Mouse (Mus musculus) 416B (cell line): Measurements from ENCODE around the gene Elob.

ENCODE experiments used
- DNase-seq: peaks from one replicate; pipeline ENCODE4 v3.0.0; 2011; ENCODE audit warnings: low read depth

The Elob gene

DNA sequence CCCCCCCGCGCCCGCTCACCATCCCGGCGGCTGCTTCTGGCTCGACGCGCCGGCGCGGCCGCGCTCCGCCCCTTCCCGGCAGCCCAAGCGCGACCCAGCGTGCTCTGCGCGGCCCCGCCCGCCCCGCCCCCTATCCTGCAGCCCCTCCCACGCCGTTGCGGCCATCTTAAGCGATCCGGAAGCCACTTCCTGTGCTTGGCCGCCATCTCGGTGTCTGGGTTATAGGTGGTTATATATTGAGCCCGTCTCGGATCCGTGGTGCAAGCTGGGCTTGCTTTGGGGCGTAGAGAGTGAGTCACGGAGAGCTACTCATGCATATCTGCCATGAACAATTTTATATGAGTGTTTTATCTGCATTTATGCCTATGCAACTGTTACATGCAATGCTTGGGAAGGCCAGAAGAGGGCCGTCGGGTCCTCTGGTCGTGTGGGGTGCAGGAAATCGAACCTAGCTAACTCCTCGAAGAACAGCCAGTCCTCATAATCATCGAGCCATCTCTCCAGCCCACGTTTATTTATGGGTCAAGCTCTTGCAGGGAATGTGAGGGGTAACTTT is at the start of gene Elob:
TSS of gene Elob (minus strand) at position 73 of the 556 bp plus-strand sequence.
- peak; percentile 95 for DNase-seq

DNA sequence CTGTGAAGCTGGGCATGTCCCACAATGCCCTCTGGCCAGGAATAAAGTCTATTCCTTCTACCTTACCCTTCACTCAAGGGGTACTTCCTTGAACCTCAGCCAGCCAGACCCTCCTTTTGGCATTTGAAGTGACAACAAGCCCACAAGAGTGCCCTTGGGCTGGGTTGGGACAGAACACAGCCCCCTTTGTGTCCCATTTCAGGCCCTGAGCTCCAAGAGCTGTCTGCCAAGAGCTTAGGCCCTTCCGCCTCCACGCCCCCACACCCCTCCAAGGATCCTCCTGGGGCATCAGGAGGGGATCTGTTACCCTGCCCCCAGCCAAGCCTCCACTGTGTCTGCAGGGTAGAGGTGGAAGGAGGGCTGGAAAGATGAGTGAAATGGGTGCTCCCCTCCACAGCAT is 48.2 kb upstream of the Elob start:
- no peak for DNase-seq

DNA sequence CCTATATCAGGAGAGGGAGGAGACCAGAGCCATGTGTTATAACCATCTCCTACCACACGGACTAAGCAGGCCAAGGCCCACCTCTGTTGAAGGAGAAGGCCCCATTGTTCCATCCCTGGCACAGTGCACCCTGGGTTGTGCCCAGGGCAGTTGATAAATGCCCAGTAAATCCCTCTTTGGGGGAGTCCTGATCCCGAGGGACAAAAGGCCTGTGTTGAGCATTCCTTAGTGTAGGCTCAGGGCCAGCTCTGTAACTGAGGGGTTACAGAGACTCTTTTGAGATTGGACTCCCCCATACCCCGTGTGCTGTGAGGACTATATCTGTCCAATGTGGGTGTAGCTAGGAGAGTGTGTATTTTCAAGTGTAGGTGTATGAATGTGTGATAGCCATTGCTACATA is 47.8 kb upstream of the Elob start:
- no peak for DNase-seq

DNA sequence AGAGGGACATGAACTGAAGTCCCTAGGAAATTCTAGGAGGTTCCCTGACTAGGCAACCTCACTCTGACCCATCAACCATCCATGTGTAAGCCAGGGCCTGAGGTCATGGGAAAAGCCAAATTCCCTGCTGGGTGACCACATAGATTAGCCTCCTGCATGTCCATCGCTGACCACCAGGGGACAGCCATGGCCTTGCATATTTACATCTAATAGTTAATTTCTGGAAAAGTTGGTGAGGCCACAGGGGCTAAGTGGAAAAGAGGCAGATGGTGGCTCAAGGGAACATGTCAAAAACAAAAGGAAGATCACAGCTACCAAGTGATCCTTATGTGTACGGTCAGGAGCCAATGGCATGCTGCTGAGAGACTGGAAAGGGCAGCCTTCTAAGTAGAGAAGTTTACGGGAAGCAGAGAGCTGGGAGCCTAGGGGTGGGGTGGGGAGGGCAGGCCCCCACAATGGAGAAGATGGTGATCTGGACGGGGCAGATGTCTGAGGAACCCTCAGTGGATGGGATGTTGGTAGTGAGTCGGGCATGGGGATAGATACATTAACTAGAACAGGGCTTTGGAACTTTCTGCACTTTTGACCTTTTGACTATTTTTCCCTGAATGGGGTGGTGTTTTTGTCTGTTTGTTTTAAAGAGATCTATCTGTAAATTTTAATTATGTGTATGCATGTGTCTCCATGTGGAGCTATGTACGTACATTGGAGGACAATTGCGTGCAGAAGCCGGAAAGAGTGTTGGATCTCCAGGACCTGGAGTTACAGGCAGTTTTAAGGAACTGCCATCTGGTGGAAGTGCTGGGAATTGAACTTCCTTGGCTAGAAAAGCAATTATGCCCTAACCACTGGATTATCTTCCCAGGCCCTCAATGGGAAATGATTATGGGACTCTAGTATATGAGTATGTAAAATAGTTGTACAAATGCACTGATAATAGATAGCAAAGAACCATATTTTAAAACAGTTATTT is 45.2 kb upstream of the Elob start:
- peak; percentile 65 for DNase-seq

DNA sequence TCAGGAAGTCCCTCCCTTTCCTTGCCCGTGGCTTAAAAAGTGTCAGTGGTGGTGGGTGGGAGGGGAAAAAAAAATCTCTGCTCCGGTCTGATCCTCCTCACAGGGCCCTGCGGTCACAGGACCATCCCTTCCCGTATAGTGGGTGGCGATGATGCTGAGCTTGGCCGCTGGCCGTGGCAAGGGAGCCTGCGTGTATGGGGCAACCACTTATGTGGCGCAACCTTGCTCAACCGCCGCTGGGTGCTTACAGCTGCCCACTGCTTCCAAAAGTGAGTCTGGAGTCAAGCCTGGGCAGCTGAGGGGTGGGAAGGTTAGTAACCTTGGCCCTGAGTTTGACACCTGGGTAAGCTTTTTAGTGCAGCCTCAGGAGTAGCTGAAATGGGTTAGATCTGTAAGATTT is 39.6 kb upstream of the Elob start:
- DNase-seq = peak; percentile 45

DNA sequence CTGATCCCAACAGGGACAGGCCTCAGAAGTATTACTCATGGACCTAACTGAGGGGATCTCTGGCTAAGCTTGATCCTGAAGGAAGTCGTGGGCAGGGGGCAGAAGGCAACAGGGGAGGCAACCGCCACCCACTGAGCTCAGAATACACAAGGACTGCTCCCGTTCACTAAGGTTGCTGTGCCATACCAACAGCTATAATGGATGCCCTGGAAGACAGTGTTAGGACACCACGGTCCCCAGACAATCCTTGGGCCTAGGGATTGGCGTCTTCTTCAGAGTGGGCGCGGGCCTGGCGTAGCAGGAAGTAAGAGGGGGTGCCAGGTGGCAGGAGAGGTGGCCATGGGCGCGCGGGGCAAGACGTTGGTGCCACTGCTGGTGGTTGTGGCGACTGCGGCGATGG is 38.8 kb upstream of the Elob start, which contains the start of gene Prss21:
TSS of gene Prss21 (plus strand) at position 301 of the 400 bp plus-strand sequence.
- no peak for DNase-seq

DNA sequence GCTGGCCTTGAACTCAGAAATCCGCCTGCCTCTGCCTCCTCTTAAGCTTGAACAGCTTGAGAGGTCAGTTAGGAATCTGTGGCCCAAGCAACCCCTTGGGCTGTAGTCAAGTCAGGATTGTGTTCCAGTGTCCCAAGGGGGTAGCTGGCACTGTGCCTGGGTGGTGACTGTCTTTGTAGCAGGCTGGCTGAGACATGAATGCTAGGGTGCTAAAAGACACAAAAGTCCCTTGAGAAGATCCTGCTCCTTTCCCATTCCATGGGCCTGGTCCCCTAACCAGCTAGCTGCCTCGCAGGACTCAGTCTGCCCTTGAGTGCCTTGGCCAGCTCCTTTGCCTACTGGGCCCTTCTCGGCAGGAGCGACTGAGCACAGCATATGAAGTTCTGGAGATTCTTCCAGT is 34.0 kb upstream of the Elob start:
- DNase-seq = no peak

DNA sequence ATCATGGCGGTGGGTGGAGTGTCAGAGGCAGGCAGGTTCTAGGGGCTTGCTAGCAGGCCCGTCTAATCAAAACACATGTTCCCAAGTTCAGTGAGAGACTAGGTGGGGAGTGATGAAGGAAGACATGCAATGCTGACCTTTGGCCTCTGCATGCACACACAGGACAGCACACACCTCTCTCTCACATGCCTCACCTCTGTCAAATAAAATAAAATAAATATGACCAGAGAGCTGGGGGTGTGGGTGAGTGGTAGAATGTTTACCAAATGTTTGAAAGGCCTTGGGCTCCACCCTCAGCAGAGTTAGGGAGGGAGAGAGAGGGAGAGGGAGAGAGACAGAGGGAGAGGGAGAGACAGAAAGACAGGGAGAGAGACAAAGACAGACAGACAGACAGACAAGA is 29.0 kb upstream of the Elob start:
- no peak for DNase-seq

DNA sequence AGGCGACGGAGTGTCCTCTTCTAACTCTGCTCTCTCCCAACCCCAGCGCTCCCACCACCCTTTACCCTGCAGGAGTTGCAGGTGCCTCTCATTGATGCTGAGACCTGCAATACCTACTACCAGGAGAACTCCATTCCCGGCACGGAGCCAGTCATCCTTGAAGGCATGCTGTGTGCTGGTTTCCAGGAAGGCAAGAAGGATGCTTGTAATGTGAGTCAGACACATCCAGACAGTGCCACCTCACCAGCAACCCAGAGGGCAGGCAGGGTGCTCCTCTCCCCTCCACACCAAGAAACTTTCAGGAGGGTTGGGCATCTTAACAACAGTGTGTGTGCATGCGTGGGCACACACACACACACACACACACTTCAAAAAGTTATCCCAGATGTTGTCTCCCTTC is 28.3 kb upstream of the Elob start:
- no peak for DNase-seq

DNA sequence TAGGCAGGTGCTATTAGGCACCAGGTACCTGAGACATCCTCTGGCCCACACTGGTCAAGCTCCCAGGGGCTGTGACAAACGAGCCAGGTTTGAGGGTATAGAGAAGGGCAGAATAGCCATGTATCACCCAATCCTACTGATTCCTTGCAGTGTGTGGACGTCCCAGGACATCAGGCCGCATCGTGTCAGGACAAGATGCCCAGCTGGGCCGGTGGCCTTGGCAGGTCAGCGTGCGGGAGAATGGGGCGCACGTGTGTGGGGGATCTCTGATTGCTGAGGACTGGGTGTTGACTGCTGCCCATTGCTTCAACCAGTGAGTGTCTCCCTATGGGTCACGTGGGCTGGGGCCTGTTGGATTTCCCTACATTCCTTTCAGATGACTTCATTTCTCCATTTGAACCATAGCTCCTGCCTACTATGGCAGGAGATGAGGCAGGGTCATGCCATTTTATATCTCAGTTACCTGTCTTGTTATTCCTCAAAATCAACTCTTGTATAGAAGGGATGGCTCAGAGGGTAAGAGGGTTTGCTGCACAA is 25.4 kb upstream of the Elob start:
- DNase-seq = no peak

DNA sequence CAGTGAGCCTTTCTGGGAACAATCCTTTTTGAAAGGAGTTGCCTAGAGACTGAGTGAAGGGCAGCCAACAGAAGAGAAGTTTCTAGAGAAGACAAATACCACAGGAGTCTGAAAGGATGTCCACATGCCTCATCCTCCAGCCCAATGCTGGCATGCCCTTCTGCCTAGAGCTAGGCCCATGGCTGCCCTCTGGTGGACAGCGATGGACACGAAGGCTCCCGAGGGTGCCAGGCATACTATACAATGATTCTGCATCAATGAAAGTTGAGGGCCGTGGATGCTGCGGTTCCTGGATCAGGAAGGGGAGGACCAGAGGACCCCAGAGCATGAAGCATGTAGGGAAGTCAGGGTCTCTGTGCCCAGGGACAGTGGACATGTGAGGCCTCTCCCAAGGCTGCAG is 24.4 kb upstream of the Elob start:
- peak; percentile 76 for DNase-seq

DNA sequence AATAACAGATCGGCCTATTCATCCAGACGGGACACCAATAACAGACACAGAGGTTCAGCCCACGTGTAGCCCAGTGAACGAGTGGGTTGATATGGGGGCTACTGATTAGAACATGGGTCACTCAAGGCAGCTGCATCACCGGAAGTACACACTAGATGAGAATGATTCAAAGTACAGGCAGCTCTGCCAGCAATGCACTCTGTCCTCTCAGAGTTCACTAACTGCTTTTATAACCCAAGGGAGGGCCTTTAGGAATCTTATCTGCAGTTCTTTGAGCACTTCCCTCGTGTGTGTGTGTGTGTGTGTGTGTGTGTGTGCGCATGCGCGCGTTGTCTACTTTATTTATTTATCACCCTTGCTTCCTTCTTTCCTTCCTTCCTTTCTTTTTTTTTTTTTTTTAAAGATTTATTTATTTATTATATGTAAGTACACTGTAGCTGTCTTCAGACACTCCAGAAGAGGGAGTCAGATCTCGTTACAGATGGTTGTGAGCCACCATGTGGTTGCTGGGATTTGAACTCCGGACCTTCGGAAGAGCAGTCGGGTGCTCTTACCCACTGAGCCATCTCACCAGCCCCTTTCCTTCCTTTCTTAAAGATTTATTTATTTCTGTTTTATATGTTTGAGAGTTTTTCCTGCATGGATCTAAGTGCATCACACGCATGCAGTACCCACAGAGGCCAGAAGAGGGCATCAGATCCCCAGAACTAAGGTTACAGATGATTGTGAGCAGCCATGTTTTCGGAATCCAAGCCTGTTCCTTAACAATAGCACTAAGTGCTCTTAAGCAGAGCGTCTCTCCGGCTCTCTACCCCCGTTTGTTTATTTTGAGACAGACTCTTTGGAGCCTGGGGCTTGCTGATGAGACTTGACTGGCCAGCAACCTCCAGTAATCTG is 22.2 kb upstream of the Elob start:
- peak; percentile 75 for DNase-seq

DNA sequence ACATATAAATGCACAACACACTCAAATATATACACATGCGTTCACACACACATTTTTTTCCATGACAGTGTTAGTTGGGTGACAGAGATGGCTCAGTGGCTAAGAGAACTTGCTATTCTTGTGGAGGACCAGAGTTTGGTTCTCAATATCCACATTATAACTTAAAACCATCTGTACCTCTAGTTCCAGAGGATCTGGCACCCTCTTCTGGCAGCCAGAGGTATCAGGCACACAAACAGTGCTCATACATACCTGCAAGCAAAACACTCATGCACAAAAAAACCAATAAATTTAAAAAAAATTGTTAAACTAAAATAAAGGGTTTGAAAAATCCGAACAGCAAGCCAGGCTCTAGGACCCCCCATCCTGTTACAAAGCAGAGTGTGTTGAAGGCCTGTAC is 21.1 kb upstream of the Elob start:
- DNase-seq = peak; percentile 46

DNA sequence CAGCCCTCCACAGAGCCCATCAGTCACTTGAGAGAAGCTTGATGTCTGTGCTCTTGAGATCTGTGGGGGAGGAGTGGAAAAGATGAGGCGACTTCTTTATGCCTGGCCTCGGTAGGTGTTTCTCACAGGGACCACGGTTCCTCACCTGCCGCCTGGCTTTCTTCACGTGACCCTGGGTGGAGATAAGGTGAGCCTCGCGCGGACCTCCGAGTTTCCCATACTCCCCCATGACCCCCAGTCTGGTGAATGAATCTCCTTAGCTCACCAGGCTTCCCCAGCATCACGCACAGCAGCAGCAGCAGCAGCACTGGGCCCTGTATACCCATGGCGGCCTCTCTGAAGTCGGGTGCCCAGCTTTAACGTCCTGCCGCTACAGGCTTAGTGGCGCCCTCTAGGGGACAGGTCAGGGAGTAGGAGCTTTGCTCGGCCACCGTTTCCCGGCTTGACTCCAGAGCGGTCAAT is 14.9 kb upstream of the Elob start, which contains the start of the genes Prss32 and Prss41:
TSS of gene Prss32 (plus strand) at position 44 of the 462 bp plus-strand sequence.
TSS of gene Prss41 (minus strand) at position 361 of the 462 bp plus-strand sequence.
- peak; percentile 63 for DNase-seq

DNA sequence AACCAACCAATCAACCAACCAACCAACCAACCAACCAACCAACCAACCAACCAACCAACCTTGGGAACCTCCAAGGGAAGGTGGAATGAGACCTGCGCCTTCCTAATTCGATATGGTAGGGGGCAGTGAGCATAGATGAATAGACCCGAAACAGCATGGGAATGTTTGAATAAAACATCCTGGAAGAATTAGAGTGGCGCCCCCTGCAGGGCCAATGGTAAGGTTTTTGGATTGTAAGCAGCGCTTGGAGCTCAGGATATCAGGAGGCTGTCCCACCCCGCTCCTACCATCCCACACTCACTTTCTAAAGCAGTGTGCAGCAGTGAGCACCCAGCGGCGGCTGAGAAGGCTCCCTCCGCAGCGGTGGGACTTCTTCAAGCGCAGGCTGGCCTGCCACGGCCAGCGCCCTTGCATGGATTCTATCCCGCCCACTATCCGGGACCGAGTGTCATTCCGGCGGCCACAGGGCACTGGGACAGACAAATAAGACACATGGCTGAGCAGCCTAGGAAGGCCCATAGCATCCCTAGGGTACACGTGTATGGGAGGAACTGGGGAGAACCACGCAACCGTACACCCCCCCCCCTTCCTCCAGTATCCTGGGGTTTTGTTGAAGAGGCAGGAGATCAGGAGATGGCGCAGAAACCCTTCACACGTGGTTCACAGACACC is 14.3 kb upstream of the Elob start:
- DNase-seq = no peak

DNA sequence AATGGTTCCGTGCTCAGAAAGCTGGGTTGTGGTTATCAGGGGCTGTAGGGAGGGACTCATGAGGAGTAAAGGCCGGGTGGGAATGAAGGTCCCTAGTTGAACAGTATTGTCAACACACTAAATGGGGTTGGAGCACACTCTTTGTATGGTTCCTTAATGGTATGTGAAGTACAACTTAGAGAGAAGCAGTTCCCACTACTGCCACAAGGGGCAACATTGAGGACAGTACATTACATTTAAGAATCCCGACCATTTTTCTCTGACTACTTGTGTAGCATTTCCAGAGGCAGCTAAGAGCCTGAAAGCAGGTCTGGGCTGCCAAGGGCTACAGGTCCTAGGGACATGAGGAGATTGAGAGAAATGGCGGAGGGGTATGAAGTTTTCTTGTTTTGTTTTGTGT is 12.2 kb upstream of the Elob start:
- peak; percentile 80 for DNase-seq

DNA sequence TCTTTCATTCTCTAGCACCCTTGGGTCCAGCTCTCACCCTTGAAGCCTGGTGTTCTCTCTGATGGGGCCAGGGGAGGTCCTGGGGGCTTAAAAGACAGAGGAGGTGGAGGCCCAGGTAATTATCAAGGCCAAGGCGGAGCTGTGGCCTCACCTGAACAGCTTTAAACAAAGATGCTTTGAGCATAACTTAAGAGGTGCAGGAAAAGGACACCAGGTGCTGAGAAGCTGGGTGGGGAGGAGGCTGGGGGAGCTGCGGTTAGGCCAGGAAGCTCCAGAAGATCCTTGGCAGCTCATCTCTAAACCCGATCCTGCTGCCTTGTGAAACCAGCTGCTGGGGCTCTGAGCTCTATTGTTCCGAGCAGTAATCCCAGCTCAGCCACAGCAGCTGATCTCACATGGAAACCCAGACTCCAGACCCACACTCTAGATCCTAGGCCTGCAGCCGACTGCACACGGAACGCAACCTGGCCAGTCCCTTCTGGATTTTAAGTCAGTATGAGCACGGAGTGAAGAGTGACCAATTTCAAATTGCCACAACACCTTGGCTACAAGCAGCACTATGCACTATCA is 7.2 kb upstream of the Elob start, which contains the start of gene Prss33:
TSS of gene Prss33 (minus strand) at position 51 of the 570 bp plus-strand sequence.
- no peak for DNase-seq

DNA sequence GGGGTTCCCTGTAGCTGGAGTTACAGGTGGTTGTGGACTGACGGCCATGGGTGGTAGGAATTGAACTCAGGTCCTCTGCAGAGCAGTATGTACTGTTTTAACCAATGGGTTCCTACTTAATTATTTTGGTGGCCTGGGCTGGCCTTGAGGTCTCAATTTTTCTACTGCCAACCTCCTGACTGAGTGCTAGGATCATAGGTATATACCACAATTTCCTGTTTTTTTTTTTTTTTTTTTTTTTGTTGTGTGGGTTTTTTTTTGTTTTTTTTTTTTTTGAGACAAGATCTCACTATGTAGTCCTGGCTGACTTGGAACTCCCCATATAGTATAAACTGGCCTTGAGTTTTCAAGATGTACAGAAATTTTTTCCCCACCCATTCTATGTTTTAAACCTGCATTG is 2.3 kb upstream of the Elob start:
- DNase-seq = no peak

DNA sequence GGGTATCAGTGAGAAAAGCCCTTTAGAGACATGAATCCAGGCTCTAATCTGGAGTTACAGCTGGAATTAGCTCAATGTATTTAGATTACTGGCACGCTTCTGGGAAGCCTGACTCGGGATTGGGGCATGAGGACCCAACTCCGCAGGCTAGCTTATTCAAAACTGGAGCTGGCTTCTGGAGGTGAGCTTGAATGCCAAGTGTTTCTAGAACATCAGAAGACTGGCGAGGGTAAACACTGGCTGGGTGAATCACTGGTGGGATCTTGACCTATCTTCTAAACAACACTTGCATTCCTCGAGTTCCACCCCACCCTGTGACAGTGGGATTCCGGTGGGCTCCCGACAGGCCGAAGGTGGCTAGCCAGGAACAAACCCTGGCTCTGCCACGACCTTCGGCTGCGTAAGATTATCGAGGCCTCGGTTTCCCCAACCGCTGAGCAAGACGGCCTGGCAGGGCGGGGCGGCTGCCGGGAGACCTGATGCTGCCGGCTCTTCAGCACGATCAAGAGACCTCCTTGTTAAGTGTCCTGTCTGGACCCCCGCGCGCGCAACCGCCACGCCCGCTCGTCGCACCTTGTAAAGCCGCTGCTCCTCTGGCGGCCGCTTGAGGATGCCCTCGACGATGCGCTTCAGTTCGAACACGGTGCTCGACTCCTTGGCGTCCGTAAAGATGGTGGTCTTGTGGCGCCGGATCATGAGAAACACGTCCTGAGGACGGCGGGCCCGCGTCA is 500 bp downstream of the Elob start:
- peak; percentile 53 for DNase-seq

DNA sequence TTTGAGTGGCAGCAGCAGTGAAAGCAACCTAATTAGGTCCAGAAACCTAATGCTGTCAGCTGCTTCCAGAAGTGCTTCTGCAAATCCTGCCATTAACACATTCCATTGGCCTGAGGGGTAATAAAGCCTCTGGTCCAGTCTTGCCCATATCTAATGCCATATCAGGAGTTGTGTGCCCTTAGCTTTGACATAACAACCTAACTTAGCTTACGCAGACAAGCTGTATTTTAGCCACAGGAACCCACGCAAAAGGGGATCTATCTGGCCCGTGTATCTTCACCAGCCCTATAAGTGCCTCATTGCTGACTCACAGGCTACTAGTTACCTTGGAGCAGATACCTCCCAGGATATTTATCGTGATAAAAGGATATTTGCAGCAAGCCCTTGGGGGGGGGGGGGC is 3.3 kb downstream of the Elob start:
- no peak for DNase-seq
